Mouse (Mus musculus): ENCODE results near the gene Aplp2.

DNA sequence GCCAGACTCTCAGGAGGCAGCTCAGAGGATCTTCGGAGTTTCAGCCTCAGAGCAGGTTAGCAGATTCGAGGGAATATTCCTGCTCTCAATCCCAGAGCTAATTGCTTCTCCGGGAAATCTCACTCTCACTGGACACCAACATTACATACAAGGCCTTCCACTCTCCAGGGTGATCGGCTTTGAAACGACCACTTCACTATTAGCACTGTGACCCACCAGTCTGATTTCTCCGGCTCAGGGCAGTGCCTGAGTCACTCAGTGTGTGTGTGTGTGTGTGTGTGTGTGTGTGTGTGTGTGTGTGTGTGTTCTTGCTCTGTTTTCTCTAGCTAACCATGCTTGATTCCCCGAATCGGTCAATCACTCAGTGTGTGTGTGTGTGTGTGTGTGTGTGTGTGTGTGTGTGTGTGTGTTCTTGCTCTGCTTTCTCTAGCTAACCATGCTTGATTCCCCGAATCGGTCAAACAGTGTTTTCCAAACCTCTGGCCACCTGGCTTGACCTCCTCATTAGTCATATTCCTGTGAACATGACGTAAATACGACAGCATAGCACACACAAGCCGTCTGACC lies 89.1 kb downstream of the Aplp2 start:
- TF ChIP-seq POLR2A (IDR thresholded peaks at IDR 0.05; ENCODE audit: borderline replicate concordance, extremely low read depth, low read depth, low read length) = no peak
- no peak for TF ChIP-seq CTCF (IDR thresholded peaks at IDR 0.05; ENCODE audit: insufficient read depth, low read length)
